Mouse (Mus musculus) skeletal muscle tissue, adult 2 months (tissue): ENCODE measurements around the gene Atp13a1.

Source experiments
- DNase-seq: peaks from one replicate; pipeline ENCODE4 v3.0.0-alpha.2; 2012; ENCODE audit warnings: low read depth, low spot score

Atp13a1 gene

GRCm38 (mm10) chr8:69790773-69791367 is at the start of gene Atp13a1, which contains the start of gene Zfp866:
Gene Atp13a1 (plus strand): TSS chr8:69791163.
Gene Zfp866 (minus strand): TSS chr8:69791178.
- DNase-seq: peak; percentile 71

GRCm38 (mm10) chr8:69741231-69741630 is 49.7 kb upstream of the Atp13a1 start:
- DNase-seq: no peak

GRCm38 (mm10) chr8:69749544-69750454 is 41.2 kb upstream of the Atp13a1 start, which contains the start of gene Zfp963:
Gene Zfp963 (minus strand): TSS chr8:69749970.
- peak; percentile 96 for DNase-seq

GRCm38 (mm10) chr8:69752437-69752836 is 38.5 kb upstream of the Atp13a1 start:
- DNase-seq: no peak

- no peak for DNase-seq
Measured at GRCm38 (mm10) chr8:69758316-69758715, 32.6 kb upstream of the Atp13a1 start.

- DNase-seq: no peak
Measured at GRCm38 (mm10) chr8:69761814-69762445, 29.0 kb upstream of the Atp13a1 start.

- no peak for DNase-seq
Measured at GRCm38 (mm10) chr8:69771221-69771620, 19.7 kb upstream of the Atp13a1 start.

GRCm38 (mm10) chr8:69772106-69772505 is 18.9 kb upstream of the Atp13a1 start:
- DNase-seq: no peak

GRCm38 (mm10) chr8:69774503-69775148 is 16.3 kb upstream of the Atp13a1 start, which contains the start of gene Gm20422:
Gene Gm20422 (minus strand): TSS chr8:69774886.
- DNase-seq: peak; percentile 98

- DNase-seq: no peak
Measured at GRCm38 (mm10) chr8:69775149-69775534, 15.8 kb upstream of the Atp13a1 start.

GRCm38 (mm10) chr8:69777111-69777510 is 13.9 kb upstream of the Atp13a1 start:
- no peak for DNase-seq

GRCm38 (mm10) chr8:69789105-69789504 is 1.9 kb upstream of the Atp13a1 start:
- DNase-seq: no peak

- DNase-seq: no peak
Measured at GRCm38 (mm10) chr8:69789731-69790130, 1.2 kb upstream of the Atp13a1 start.

GRCm38 (mm10) chr8:69790364-69790763 is 599 bp upstream of the Atp13a1 start:
- no peak for DNase-seq

GRCm38 (mm10) chr8:69791415-69792068 is 579 bp downstream of the Atp13a1 start:
- DNase-seq: no peak

GRCm38 (mm10) chr8:69793666-69794065 is 2.7 kb downstream of the Atp13a1 start:
- no peak for DNase-seq

GRCm38 (mm10) chr8:69794096-69794495 is 3.1 kb downstream of the Atp13a1 start:
- no peak for DNase-seq

- no peak for DNase-seq
Measured at GRCm38 (mm10) chr8:69794901-69795300, 3.9 kb downstream of the Atp13a1 start.

- DNase-seq: no peak
Measured at GRCm38 (mm10) chr8:69796721-69797345, 5.9 kb downstream of the Atp13a1 start.

- DNase-seq: no peak
Measured at GRCm38 (mm10) chr8:69797661-69798060, 6.7 kb downstream of the Atp13a1 start.

- no peak for DNase-seq
Measured at GRCm38 (mm10) chr8:69799261-69799660, 8.3 kb downstream of the Atp13a1 start.
